Mouse (Mus musculus) c-Kit-positive CD71-positive TER-119-negative erythroid progenitor cells, embryonic 14.5 days (primary cell): ENCODE measurements around the gene Tpsab1.
A peak's percentile ranks its signal among the peaks of the same experiment; 100 is the strongest.

Experiments used
- DNase-seq: peaks from one replicate; pipeline ENCODE4 v3.0.0-alpha.2; 2013; ENCODE audit warnings: low read depth

Tpsab1 gene

GRCm38 (mm10) chr17:25345462-25345861 is at the start of gene Tpsab1:
Gene Tpsab1 (minus strand): TSS chr17:25345562.
- DNase-seq, result no peak

GRCm38 (mm10) chr17:25394526-25394925 is 49.2 kb upstream of the Tpsab1 start:
- DNase-seq, result no peak

GRCm38 (mm10) chr17:25374011-25374410 is 28.6 kb upstream of the Tpsab1 start:
- DNase-seq, result no peak

- DNase-seq, result no peak
Observed at GRCm38 (mm10) chr17:25372491-25372890, 27.1 kb upstream of the Tpsab1 start.

GRCm38 (mm10) chr17:25368973-25369372 is 23.6 kb upstream of the Tpsab1 start, which contains the start of gene Tpsg1:
Gene Tpsg1 (plus strand): TSS chr17:25369273.
- DNase-seq, result no peak

- no peak for DNase-seq
Observed at GRCm38 (mm10) chr17:25366005-25366404, 20.6 kb upstream of the Tpsab1 start, which contains the start of gene Tpsb2. Gene Tpsb2 (plus strand): TSS chr17:25366305.

- DNase-seq, result peak; percentile 23
Observed at GRCm38 (mm10) chr17:25363726-25364125, 18.4 kb upstream of the Tpsab1 start.

- DNase-seq, result no peak
Observed at GRCm38 (mm10) chr17:25361291-25361690, 15.9 kb upstream of the Tpsab1 start.

- DNase-seq, result no peak
Observed at GRCm38 (mm10) chr17:25341490-25341889, 3.9 kb downstream of the Tpsab1 start.

- no peak for DNase-seq
Observed at GRCm38 (mm10) chr17:25340003-25340402, 5.4 kb downstream of the Tpsab1 start.

- DNase-seq, result no peak
Observed at GRCm38 (mm10) chr17:25338218-25338617, 7.1 kb downstream of the Tpsab1 start.

GRCm38 (mm10) chr17:25333943-25334342 is 11.4 kb downstream of the Tpsab1 start:
- DNase-seq, result peak; percentile 34

GRCm38 (mm10) chr17:25332321-25332720 is 13.0 kb downstream of the Tpsab1 start:
- no peak for DNase-seq

GRCm38 (mm10) chr17:25322930-25323329 is 22.4 kb downstream of the Tpsab1 start:
- no peak for DNase-seq

- DNase-seq, result no peak
Observed at GRCm38 (mm10) chr17:25320819-25321218, 24.5 kb downstream of the Tpsab1 start.

- no peak for DNase-seq
Observed at GRCm38 (mm10) chr17:25318354-25318753, 27.0 kb downstream of the Tpsab1 start, which contains the start of gene Prss29. Gene Prss29 (plus strand): TSS chr17:25318654.

- DNase-seq, result no peak
Observed at GRCm38 (mm10) chr17:25308346-25308745, 37.0 kb downstream of the Tpsab1 start, which contains the start of gene Prss28. Gene Prss28 (plus strand): TSS chr17:25308646.

- DNase-seq, result no peak
Observed at GRCm38 (mm10) chr17:25298094-25298493, 47.3 kb downstream of the Tpsab1 start, which contains the start of gene Prss34. Gene Prss34 (plus strand): TSS chr17:25298394.

GRCm38 (mm10) chr17:25294111-25294510 is 51.3 kb downstream of the Tpsab1 start:
- no peak for DNase-seq

GRCm38 (mm10) chr17:25293495-25293894 is 51.9 kb downstream of the Tpsab1 start:
- DNase-seq, result no peak
